Mouse (Mus musculus): ENCODE data around the gene Krt81. TPM values are rescaled to one million over a fixed set of nuclear protein-coding genes. Genes with fewer than 3 reads are reported as not detected.

The Krt81 gene
- polyA plus RNA-seq (2015; fragmentation: Nextera tagmentation; extraction: Ambion mirVana): not detected in 2 replicates

DNA sequence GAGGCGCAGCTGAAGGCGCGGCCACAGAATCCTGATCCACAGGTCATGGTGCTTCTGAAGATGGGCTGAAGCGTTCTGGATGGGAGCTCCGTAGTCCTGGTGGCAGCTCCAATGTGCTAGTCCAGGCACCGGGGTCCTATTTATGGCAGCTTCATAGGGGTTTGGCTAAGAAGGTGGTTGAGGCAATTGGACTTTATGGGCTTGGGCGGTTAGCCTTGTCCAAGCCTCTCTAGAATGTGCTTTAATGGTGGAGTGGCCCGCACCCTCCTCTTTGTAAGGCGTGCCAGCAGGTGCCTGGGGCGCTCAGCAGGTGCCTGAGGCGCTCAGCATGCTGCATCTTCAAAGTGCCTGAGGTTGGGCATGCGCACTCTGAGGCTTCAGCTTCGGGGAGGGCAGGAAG lies at the start of gene Krt81:
TSS of gene Krt81 (minus strand) at position 101 of the 400 bp plus-strand sequence.
- no peak within 1 kb of the TSS for H3K27ac ChIP-seq (ENCODE audit: low read length)
- no peaks in the 10 kb centered on the region for H3K27me3 ChIP-seq (ENCODE audit: control insufficient read depth, insufficient read depth, low read length)
- no peak within 1 kb of the TSS for H3K4me2 ChIP-seq (ENCODE audit: low read depth, low read length)
- H3K9ac ChIP-seq (ENCODE audit: low read length): no peak within 1 kb of the TSS
- H3K4me1 ChIP-seq (ENCODE audit: control insufficient read depth, insufficient read depth, low read length): no peaks in the 10 kb centered on the region
- H3K4me3 ChIP-seq (ENCODE audit: low read length): no peak within 1 kb of the TSS
- WGBS: 76% methylated on average over 13 of the region's 13 CpGs
- no peaks in the 10 kb centered on the region for H3K9me3 ChIP-seq (replicated peaks; ENCODE audit: control insufficient read depth, low read length)
- H3K36me3 ChIP-seq (ENCODE audit: control insufficient read depth, insufficient read depth): no peaks in the 10 kb centered on the region
- no peak for ATAC-seq (replicated peaks; ENCODE audit: extremely low read depth, insufficient read depth, low FRiP score)

DNA sequence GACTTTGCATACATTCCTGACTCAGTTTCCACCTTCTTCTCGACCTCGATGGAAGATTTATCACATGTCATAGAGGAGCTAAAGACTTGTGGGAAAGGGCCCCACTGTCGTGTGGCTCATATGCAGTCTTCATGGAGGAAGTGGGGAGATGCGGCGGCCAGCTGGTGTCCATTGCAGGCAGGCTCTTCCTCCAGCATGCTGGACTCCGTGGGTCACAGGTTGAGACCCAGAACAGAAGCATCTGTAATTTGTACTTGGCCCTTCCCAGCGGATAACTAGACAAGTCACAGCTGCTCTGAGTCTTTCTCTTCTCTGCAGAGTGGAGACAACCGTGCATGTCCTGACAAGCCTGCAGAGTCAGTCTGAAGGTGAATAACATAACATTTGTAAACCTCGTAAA lies 44.7 kb upstream of the Krt81 start:
- Histone ChIP-seq H3K4me1 (ENCODE audit: control insufficient read depth, insufficient read depth, low read length) (no peaks in the 10 kb centered on the region), H3K27ac (ENCODE audit: low read length) (no peak overlapping the region), H3K9ac (ENCODE audit: low read length) (no peak overlapping the region), H3K27me3 (ENCODE audit: control insufficient read depth, insufficient read depth, low read length) (no peaks in the 10 kb centered on the region), H3K9me3 (replicated peaks; ENCODE audit: control insufficient read depth, low read length) (no peaks in the 10 kb centered on the region), H3K4me3 (ENCODE audit: low read length) (no peak overlapping the region), H3K4me2 (ENCODE audit: low read depth, low read length) (no peak overlapping the region), H3K36me3 (ENCODE audit: control insufficient read depth, insufficient read depth) (no peaks in the 10 kb centered on the region)
- ATAC-seq (replicated peaks; ENCODE audit: extremely low read depth, insufficient read depth, low FRiP score): no peak
- WGBS: 65% methylated on average over 9 of the region's 9 CpGs

GRCm38 (mm10) chr15:101506896-101507758 lies 43.6 kb upstream of the Krt81 start:
- H3K9ac ChIP-seq (ENCODE audit: low read length): no peak overlapping the region
- no peak for ATAC-seq (replicated peaks; ENCODE audit: extremely low read depth, insufficient read depth, low FRiP score)
- H3K9me3 ChIP-seq (replicated peaks; ENCODE audit: control insufficient read depth, low read length): no peaks in the 10 kb centered on the region
- H3K4me3 ChIP-seq (ENCODE audit: low read length): no peak overlapping the region
- H3K27ac ChIP-seq (ENCODE audit: low read length): no peak overlapping the region
- WGBS: 40% methylated on average over 14 of the region's 14 CpGs
- H3K27me3 ChIP-seq (ENCODE audit: control insufficient read depth, insufficient read depth, low read length): no peaks in the 10 kb centered on the region
- no peaks in the 10 kb centered on the region for H3K36me3 ChIP-seq (ENCODE audit: control insufficient read depth, insufficient read depth)
- no peak overlapping the region for H3K4me2 ChIP-seq (ENCODE audit: low read depth, low read length)
- no peaks in the 10 kb centered on the region for H3K4me1 ChIP-seq (ENCODE audit: control insufficient read depth, insufficient read depth, low read length)

DNA sequence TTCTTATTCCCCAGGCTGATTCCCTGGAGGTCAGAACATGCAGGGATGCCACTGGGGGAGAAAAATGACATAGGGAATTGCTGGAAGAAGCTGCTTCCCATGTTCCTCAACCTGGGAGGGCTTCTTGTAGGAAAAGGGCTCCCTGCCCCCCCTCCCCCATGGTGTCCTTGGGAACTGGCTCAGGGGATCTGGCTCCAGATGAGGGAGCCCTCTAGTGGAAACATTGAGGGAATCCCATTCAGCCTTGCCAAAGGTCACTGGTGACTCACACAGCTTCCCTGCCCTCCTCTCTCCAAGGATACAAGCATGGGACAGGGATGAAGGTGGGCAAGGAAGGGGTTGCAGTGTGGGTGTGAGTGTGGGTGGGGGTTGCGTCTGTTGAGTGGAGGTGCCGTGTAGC lies 33.6 kb upstream of the Krt81 start:
- no peak overlapping the region for H3K9ac ChIP-seq (ENCODE audit: low read length)
- no peaks in the 10 kb centered on the region for H3K9me3 ChIP-seq (replicated peaks; ENCODE audit: control insufficient read depth, low read length)
- 65% methylated on average over 2 of the region's 2 CpGs for WGBS
- ATAC-seq (replicated peaks; ENCODE audit: extremely low read depth, insufficient read depth, low FRiP score): no peak
- no peak overlapping the region for H3K4me3 ChIP-seq (ENCODE audit: low read length)
- H3K4me2 ChIP-seq (ENCODE audit: low read depth, low read length): no peak overlapping the region
- H3K36me3 ChIP-seq (ENCODE audit: control insufficient read depth, insufficient read depth): no peaks in the 10 kb centered on the region
- no peaks in the 10 kb centered on the region for H3K27me3 ChIP-seq (ENCODE audit: control insufficient read depth, insufficient read depth, low read length)
- H3K27ac ChIP-seq (ENCODE audit: low read length): no peak overlapping the region
- H3K4me1 ChIP-seq (ENCODE audit: control insufficient read depth, insufficient read depth, low read length): 0 out of 2 replicates have a peak, but pooled peaks cover 4% of the 10 kb centered on the region

DNA sequence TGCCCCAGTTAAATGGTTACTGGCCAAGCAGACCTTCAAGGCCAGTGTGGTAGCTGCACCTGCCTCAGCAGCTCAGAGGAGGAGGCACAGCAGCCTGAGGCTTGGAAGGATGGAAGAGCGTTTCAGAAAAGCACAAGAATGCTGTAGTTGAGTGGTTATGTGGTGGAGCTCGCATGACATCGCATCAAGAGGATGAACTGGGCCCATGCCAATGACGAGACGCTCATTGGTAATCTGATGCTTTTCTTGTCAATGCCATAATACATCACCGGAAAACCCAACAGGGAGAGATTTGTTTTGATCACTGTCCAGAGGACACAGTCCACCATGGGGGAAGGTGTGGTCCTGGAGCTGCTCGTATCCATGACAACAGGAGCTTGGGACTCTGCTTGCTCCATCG lies 31.7 kb upstream of the Krt81 start:
- 80% methylated on average over 8 of the region's 8 CpGs for WGBS
- ATAC-seq (replicated peaks; ENCODE audit: extremely low read depth, insufficient read depth, low FRiP score): no peak

GRCm38 (mm10) chr15:101494203-101494602 lies 30.7 kb upstream of the Krt81 start:
- H3K27me3 ChIP-seq (ENCODE audit: control insufficient read depth, insufficient read depth, low read length): no peaks in the 10 kb centered on the region
- H3K9me3 ChIP-seq (replicated peaks; ENCODE audit: control insufficient read depth, low read length): no peaks in the 10 kb centered on the region
- no peak for ATAC-seq (replicated peaks; ENCODE audit: extremely low read depth, insufficient read depth, low FRiP score)
- 0 out of 2 replicates have a peak, but pooled peaks cover 4% of the 10 kb centered on the region for H3K4me1 ChIP-seq (ENCODE audit: control insufficient read depth, insufficient read depth, low read length)
- no peak overlapping the region for H3K4me2 ChIP-seq (ENCODE audit: low read depth, low read length)
- 65% methylated on average over 1 of the region's 1 CpGs for WGBS
- no peaks in the 10 kb centered on the region for H3K36me3 ChIP-seq (ENCODE audit: control insufficient read depth, insufficient read depth)
- H3K4me3 ChIP-seq (ENCODE audit: low read length): no peak overlapping the region
- no peak overlapping the region for H3K9ac ChIP-seq (ENCODE audit: low read length)
- no peak overlapping the region for H3K27ac ChIP-seq (ENCODE audit: low read length)

More for the DNA sequence above, 31.7 kb upstream of the Krt81 start:
- no peak overlapping the region for H3K27ac ChIP-seq (ENCODE audit: low read length)
- H3K27me3 ChIP-seq (ENCODE audit: control insufficient read depth, insufficient read depth, low read length): no peaks in the 10 kb centered on the region
- H3K4me1 ChIP-seq (ENCODE audit: control insufficient read depth, insufficient read depth, low read length): 0 out of 2 replicates have a peak, but pooled peaks cover 4% of the 10 kb centered on the region
- H3K36me3 ChIP-seq (ENCODE audit: control insufficient read depth, insufficient read depth): no peaks in the 10 kb centered on the region
- H3K4me2 ChIP-seq (ENCODE audit: low read depth, low read length): no peak overlapping the region
- H3K4me3 ChIP-seq (ENCODE audit: low read length): no peak overlapping the region
- no peak overlapping the region for H3K9ac ChIP-seq (ENCODE audit: low read length)
- no peaks in the 10 kb centered on the region for H3K9me3 ChIP-seq (replicated peaks; ENCODE audit: control insufficient read depth, low read length)

GRCm38 (mm10) chr15:101493713-101494112 lies 30.2 kb upstream of the Krt81 start:
- no peak overlapping the region for H3K9ac ChIP-seq (ENCODE audit: low read length)
- ATAC-seq (replicated peaks; ENCODE audit: extremely low read depth, insufficient read depth, low FRiP score): no peak
- WGBS: 93% methylated on average over 6 of the region's 6 CpGs
- H3K4me1 ChIP-seq (ENCODE audit: control insufficient read depth, insufficient read depth, low read length): 0 out of 2 replicates have a peak, but pooled peaks cover 4% of the 10 kb centered on the region
- H3K9me3 ChIP-seq (replicated peaks; ENCODE audit: control insufficient read depth, low read length): no peaks in the 10 kb centered on the region
- no peak overlapping the region for H3K4me3 ChIP-seq (ENCODE audit: low read length)
- no peaks in the 10 kb centered on the region for H3K36me3 ChIP-seq (ENCODE audit: control insufficient read depth, insufficient read depth)
- H3K27me3 ChIP-seq (ENCODE audit: control insufficient read depth, insufficient read depth, low read length): no peaks in the 10 kb centered on the region
- no peak overlapping the region for H3K4me2 ChIP-seq (ENCODE audit: low read depth, low read length)
- no peak overlapping the region for H3K27ac ChIP-seq (ENCODE audit: low read length)

DNA sequence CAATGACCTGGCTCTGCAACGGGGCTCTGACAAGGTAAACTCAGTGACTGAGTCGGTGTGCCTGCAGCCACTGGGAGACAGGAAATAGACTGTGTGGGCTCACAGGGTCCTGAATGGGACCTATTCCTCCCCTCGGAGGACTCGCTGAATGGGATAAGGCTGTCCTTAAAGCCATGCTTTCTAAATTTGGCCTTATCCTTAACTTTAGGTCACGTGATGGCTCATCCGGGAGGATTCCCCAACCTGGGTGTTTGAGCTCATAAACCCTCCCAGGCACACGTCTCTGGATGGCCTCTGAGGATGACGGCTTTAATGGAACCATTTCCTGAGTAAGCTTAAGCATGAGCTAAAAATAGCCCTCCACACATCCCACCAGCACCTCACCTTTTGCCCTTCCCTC lies 29.2 kb upstream of the Krt81 start:
- WGBS: 28% methylated on average over 8 of the region's 8 CpGs
- no peaks in the 10 kb centered on the region for H3K9me3 ChIP-seq (replicated peaks; ENCODE audit: control insufficient read depth, low read length)
- H3K27me3 ChIP-seq (ENCODE audit: control insufficient read depth, insufficient read depth, low read length): no peaks in the 10 kb centered on the region
- H3K27ac ChIP-seq (ENCODE audit: low read length): no peak overlapping the region
- H3K9ac ChIP-seq (ENCODE audit: low read length): no peak overlapping the region
- no peak overlapping the region for H3K4me2 ChIP-seq (ENCODE audit: low read depth, low read length)
- H3K4me1 ChIP-seq (ENCODE audit: control insufficient read depth, insufficient read depth, low read length): 0 out of 2 replicates have a peak, but pooled peaks cover 4% of the 10 kb centered on the region
- ATAC-seq (replicated peaks; ENCODE audit: extremely low read depth, insufficient read depth, low FRiP score): no peak
- no peak overlapping the region for H3K4me3 ChIP-seq (ENCODE audit: low read length)
- H3K36me3 ChIP-seq (ENCODE audit: control insufficient read depth, insufficient read depth): no peaks in the 10 kb centered on the region

DNA sequence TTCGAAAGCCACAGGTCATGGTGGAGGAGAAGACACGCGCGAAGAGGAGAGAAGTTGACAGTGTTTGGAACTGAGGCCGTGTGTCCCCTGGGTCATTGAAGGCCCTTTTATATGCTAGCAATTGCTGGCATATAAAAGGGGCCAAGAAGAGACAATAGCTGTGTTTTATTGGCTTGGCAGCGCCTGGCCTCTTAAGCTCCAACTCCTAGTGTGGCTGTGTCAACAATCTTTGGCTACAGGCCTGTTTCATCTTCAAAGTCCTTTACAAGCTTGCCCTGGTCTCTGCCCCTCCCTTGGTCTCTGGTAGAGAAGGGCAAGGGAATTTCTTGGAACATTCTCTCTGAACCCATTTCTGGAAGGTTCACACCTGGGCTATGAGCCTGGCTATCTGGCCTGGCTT lies 27.9 kb upstream of the Krt81 start, which contains the start of gene Krt83:
TSS of gene Krt83 (minus strand) at position 82 of the 400 bp plus-strand sequence.
- Histone ChIP-seq H3K4me3 (ENCODE audit: low read length) (no peak within 1 kb of the TSS), H3K27ac (ENCODE audit: low read length) (no peak within 1 kb of the TSS), H3K27me3 (ENCODE audit: control insufficient read depth, insufficient read depth, low read length) (no peaks in the 10 kb centered on the region), H3K4me1 (ENCODE audit: control insufficient read depth, insufficient read depth, low read length) (0 out of 2 replicates have a peak, but pooled peaks cover 4% of the 10 kb centered on the region), H3K9ac (ENCODE audit: low read length) (no peak within 1 kb of the TSS), H3K9me3 (replicated peaks; ENCODE audit: control insufficient read depth, low read length) (no peaks in the 10 kb centered on the region), H3K36me3 (ENCODE audit: control insufficient read depth, insufficient read depth) (no peaks in the 10 kb centered on the region), H3K4me2 (ENCODE audit: low read depth, low read length) (no peak within 1 kb of the TSS)
- ATAC-seq (replicated peaks; ENCODE audit: extremely low read depth, insufficient read depth, low FRiP score): no peak
- 90% methylated on average over 6 of the region's 6 CpGs for WGBS

Measured in heart, embryonic 16.5 days (tissue).